Mouse (Mus musculus): ENCODE data around the gene Rfx3.

The Rfx3 gene

GRCm38 (mm10) chr19:27716274-27716673 is 294.7 kb downstream of the Rfx3 start:
- DNase-seq (ENCODE audit: low spot score in 2 of 2): no peak
